Mouse (Mus musculus): ENCODE data around the gene Dctn3. TPM values are rescaled to one million over a fixed set of nuclear protein-coding genes. Genes with fewer than 3 reads are reported as not detected.
"Not testable (repeated sequence)": the region's sequence is repeated elsewhere in the genome, so short reads cannot be mapped to it uniquely, and the experiment has no call there.

Dctn3 gene
- total and polyA plus RNA-seq, 3 experiments = 57.7 to 64.6 TPM; not detected in 1

GRCm38 (mm10) chr4:41698421-41699016 is 24.5 kb downstream of the Dctn3 start:
- not testable (repeated sequence) for DNase-seq (ENCODE audit: low read depth, low spot score); H3K9ac ChIP-seq (ENCODE audit: control insufficient read depth, low read depth, low read length, poor library complexity, severe bottlenecking); H3K36me3 ChIP-seq (ENCODE audit: control insufficient read depth in 1 of 2, insufficient read depth in 2 of 2, low read length in 2 of 2); H3K27me3 ChIP-seq (ENCODE audit: control insufficient read depth in 1 of 2, insufficient read depth in 2 of 2, low read length in 2 of 2); H3K79me2 ChIP-seq (ENCODE audit: control insufficient read depth, insufficient read depth, low read length, poor library complexity); H3K27ac ChIP-seq (ENCODE audit: control insufficient read depth, low read depth, low read length); H3K9me3 ChIP-seq (replicated peaks; ENCODE audit: insufficient read depth, low read length); H3K4me3 ChIP-seq (ENCODE audit: control insufficient read depth in 1 of 2, insufficient read depth in 1 of 2, low read depth in 2 of 2, low read length in 2 of 2); H3K4me1 ChIP-seq (ENCODE audit: control insufficient read depth in 1 of 2, insufficient read depth in 2 of 2, low read length in 2 of 2)

GRCm38 (mm10) chr4:41696930-41697841 is 25.8 kb downstream of the Dctn3 start, which contains the start of gene Cntfr:
Cntfr (minus strand) TSS chr4:41697089.
- not testable (repeated sequence) for H3K9ac ChIP-seq (ENCODE audit: control insufficient read depth, low read depth, low read length, poor library complexity, severe bottlenecking); H3K36me3 ChIP-seq (ENCODE audit: control insufficient read depth in 1 of 2, insufficient read depth in 2 of 2, low read length in 2 of 2); DNase-seq (ENCODE audit: low read depth, low spot score); H3K27ac ChIP-seq (ENCODE audit: control insufficient read depth, low read depth, low read length); H3K4me3 ChIP-seq (ENCODE audit: control insufficient read depth in 1 of 2, insufficient read depth in 1 of 2, low read depth in 2 of 2, low read length in 2 of 2); H3K27me3 ChIP-seq (ENCODE audit: control insufficient read depth in 1 of 2, insufficient read depth in 2 of 2, low read length in 2 of 2); H3K9me3 ChIP-seq (replicated peaks; ENCODE audit: insufficient read depth, low read length); H3K79me2 ChIP-seq (ENCODE audit: control insufficient read depth, insufficient read depth, low read length, poor library complexity); H3K4me1 ChIP-seq (ENCODE audit: control insufficient read depth in 1 of 2, insufficient read depth in 2 of 2, low read length in 2 of 2)

- H3K9ac ChIP-seq (ENCODE audit: control insufficient read depth, low read depth, low read length, poor library complexity, severe bottlenecking); DNase-seq (ENCODE audit: low read depth, low spot score); H3K27ac ChIP-seq (ENCODE audit: control insufficient read depth, low read depth, low read length); H3K36me3 ChIP-seq (ENCODE audit: control insufficient read depth in 1 of 2, insufficient read depth in 2 of 2, low read length in 2 of 2); H3K9me3 ChIP-seq (replicated peaks; ENCODE audit: insufficient read depth, low read length); H3K27me3 ChIP-seq (ENCODE audit: control insufficient read depth in 1 of 2, insufficient read depth in 2 of 2, low read length in 2 of 2); H3K4me1 ChIP-seq (ENCODE audit: control insufficient read depth in 1 of 2, insufficient read depth in 2 of 2, low read length in 2 of 2); H3K4me3 ChIP-seq (ENCODE audit: control insufficient read depth in 1 of 2, insufficient read depth in 1 of 2, low read depth in 2 of 2, low read length in 2 of 2); H3K79me2 ChIP-seq (ENCODE audit: control insufficient read depth, insufficient read depth, low read length, poor library complexity): not testable (repeated sequence)
These were observed 26.5 kb downstream of the Dctn3 start for GRCm38 (mm10) chr4:41696452-41696851.

- not testable (repeated sequence) for H3K4me1 ChIP-seq (ENCODE audit: control insufficient read depth in 1 of 2, insufficient read depth in 2 of 2, low read length in 2 of 2); H3K4me3 ChIP-seq (ENCODE audit: control insufficient read depth in 1 of 2, insufficient read depth in 1 of 2, low read depth in 2 of 2, low read length in 2 of 2); H3K36me3 ChIP-seq (ENCODE audit: control insufficient read depth in 1 of 2, insufficient read depth in 2 of 2, low read length in 2 of 2); H3K27me3 ChIP-seq (ENCODE audit: control insufficient read depth in 1 of 2, insufficient read depth in 2 of 2, low read length in 2 of 2); DNase-seq (ENCODE audit: low read depth, low spot score); H3K27ac ChIP-seq (ENCODE audit: control insufficient read depth, low read depth, low read length); H3K79me2 ChIP-seq (ENCODE audit: control insufficient read depth, insufficient read depth, low read length, poor library complexity); H3K9me3 ChIP-seq (replicated peaks; ENCODE audit: insufficient read depth, low read length); H3K9ac ChIP-seq (ENCODE audit: control insufficient read depth, low read depth, low read length, poor library complexity, severe bottlenecking)
These were observed 27.2 kb downstream of the Dctn3 start for GRCm38 (mm10) chr4:41695800-41696199.

GRCm38 (mm10) chr4:41693511-41693910 is 29.5 kb downstream of the Dctn3 start:
- H3K27me3 ChIP-seq (ENCODE audit: control insufficient read depth in 1 of 2, insufficient read depth in 2 of 2, low read length in 2 of 2); H3K4me3 ChIP-seq (ENCODE audit: control insufficient read depth in 1 of 2, insufficient read depth in 1 of 2, low read depth in 2 of 2, low read length in 2 of 2); H3K4me1 ChIP-seq (ENCODE audit: control insufficient read depth in 1 of 2, insufficient read depth in 2 of 2, low read length in 2 of 2); H3K9me3 ChIP-seq (replicated peaks; ENCODE audit: insufficient read depth, low read length); DNase-seq (ENCODE audit: low read depth, low spot score); H3K79me2 ChIP-seq (ENCODE audit: control insufficient read depth, insufficient read depth, low read length, poor library complexity); H3K27ac ChIP-seq (ENCODE audit: control insufficient read depth, low read depth, low read length); H3K9ac ChIP-seq (ENCODE audit: control insufficient read depth, low read depth, low read length, poor library complexity, severe bottlenecking); H3K36me3 ChIP-seq (ENCODE audit: control insufficient read depth in 1 of 2, insufficient read depth in 2 of 2, low read length in 2 of 2): not testable (repeated sequence)

GRCm38 (mm10) chr4:41690014-41690413 is 33.0 kb downstream of the Dctn3 start:
- not testable (repeated sequence) for H3K27ac ChIP-seq (ENCODE audit: control insufficient read depth, low read depth, low read length); H3K4me3 ChIP-seq (ENCODE audit: control insufficient read depth in 1 of 2, insufficient read depth in 1 of 2, low read depth in 2 of 2, low read length in 2 of 2); H3K79me2 ChIP-seq (ENCODE audit: control insufficient read depth, insufficient read depth, low read length, poor library complexity); H3K27me3 ChIP-seq (ENCODE audit: control insufficient read depth in 1 of 2, insufficient read depth in 2 of 2, low read length in 2 of 2); H3K9ac ChIP-seq (ENCODE audit: control insufficient read depth, low read depth, low read length, poor library complexity, severe bottlenecking); H3K36me3 ChIP-seq (ENCODE audit: control insufficient read depth in 1 of 2, insufficient read depth in 2 of 2, low read length in 2 of 2); H3K9me3 ChIP-seq (replicated peaks; ENCODE audit: insufficient read depth, low read length); DNase-seq (ENCODE audit: low read depth, low spot score); H3K4me1 ChIP-seq (ENCODE audit: control insufficient read depth in 1 of 2, insufficient read depth in 2 of 2, low read length in 2 of 2)

GRCm38 (mm10) chr4:41688562-41688961 is 34.4 kb downstream of the Dctn3 start:
- H3K9me3 ChIP-seq (replicated peaks; ENCODE audit: insufficient read depth, low read length); DNase-seq (ENCODE audit: low read depth, low spot score); H3K36me3 ChIP-seq (ENCODE audit: control insufficient read depth in 1 of 2, insufficient read depth in 2 of 2, low read length in 2 of 2); H3K27me3 ChIP-seq (ENCODE audit: control insufficient read depth in 1 of 2, insufficient read depth in 2 of 2, low read length in 2 of 2); H3K4me1 ChIP-seq (ENCODE audit: control insufficient read depth in 1 of 2, insufficient read depth in 2 of 2, low read length in 2 of 2); H3K79me2 ChIP-seq (ENCODE audit: control insufficient read depth, insufficient read depth, low read length, poor library complexity); H3K27ac ChIP-seq (ENCODE audit: control insufficient read depth, low read depth, low read length); H3K9ac ChIP-seq (ENCODE audit: control insufficient read depth, low read depth, low read length, poor library complexity, severe bottlenecking); H3K4me3 ChIP-seq (ENCODE audit: control insufficient read depth in 1 of 2, insufficient read depth in 1 of 2, low read depth in 2 of 2, low read length in 2 of 2): not testable (repeated sequence)
